Mouse (Mus musculus) olfactory bulb, adult 2 months (tissue): ENCODE data around the gene Pzp.

ENCODE experiments used
- CTCF ChIP-seq: fragments of 200-500 bp; IDR thresholded peaks from 2 replicates; pipeline ENCODE4 v1.5.1; 2012; ENCODE audit warnings: low read depth, mild to moderate bottlenecking, low read length, moderate library complexity; ENCODE audit not compliant: insufficient read depth
- POLR2A ChIP-seq: fragments of 200-500 bp; IDR thresholded peaks from 2 replicates; pipeline ENCODE4 v1.6.1; 2012; ENCODE audit warnings: mild to moderate bottlenecking, low read depth, low read length, moderate library complexity; ENCODE audit not compliant: insufficient read depth

DNA sequence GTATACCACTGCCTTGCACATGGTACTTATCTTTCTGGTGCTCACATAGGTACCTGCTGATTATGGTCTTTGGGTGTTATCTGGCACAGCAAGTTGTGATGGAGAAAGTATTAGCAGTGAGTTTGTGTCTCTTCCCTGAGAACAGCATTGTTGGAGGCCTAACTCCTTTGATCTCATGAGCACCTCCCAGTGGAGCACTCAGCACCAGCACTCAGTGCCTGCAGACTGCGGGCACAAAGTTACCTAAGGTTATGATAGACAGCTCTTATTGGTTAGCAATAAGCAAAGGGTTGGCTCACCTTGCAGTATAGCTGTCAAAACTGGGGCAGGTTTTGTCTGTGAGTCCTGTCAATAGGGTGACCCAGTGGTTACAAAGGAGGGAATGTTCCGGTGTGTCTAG, 86.3 kb downstream of the Pzp start:
- TF ChIP-seq CTCF (no peak), POLR2A (no peak)
